Mouse (Mus musculus) liver, postnatal 0 days (tissue): ENCODE results near the gene Slc3a2.

Experiments used
- CTCF ChIP-seq: sonication (generic); IDR thresholded peaks from 2 replicates; pipeline ENCODE4 v1.5.1; 2016; ENCODE audit warnings: antibody characterized with exemption, low read depth
- EP300 ChIP-seq: IDR thresholded peaks from 2 replicates; pipeline ENCODE4 v1.6.1; 2016; ENCODE audit warnings: antibody characterized with exemption, low read depth, mild to moderate bottlenecking

DNA sequence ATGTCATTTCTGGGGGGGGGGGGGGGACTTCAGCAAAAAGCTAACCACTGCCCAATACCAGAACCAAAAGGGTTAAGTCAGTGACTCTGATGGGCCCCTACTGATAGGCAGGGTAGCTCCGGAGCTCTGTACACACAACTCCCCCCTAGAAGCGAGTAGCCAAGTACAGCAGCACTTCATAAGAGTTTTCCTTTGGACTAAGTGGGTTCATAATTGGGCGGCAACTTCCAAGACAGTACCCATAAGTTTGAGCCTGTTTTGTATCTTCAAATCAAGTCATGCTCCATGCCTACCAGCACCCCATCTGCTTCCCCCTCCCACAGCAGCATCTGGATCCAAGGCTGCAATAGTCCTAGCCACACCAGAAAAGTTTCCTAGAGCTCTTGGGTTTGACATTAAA, 32.5 kb upstream of the Slc3a2 start:
- TF ChIP-seq CTCF (no peak), EP300 (no peak)
